Mouse (Mus musculus): Measurements from ENCODE around the gene Cfap97. TPM values are rescaled to one million over a fixed set of nuclear protein-coding genes. Genes with fewer than 3 reads are reported as not detected.

Cfap97 gene
- polyA plus RNA-seq, 1 experiment = 91.9 TPM

GRCm38 (mm10) chr8:46197673-46198072 lies 46.1 kb downstream of the Cfap97 start:
- no peaks in the 10 kb centered on the region for H3K4me1 ChIP-seq (ENCODE audit: control insufficient read depth, insufficient read depth, low read length)
- H3K36me3 ChIP-seq (ENCODE audit: control insufficient read depth, insufficient read depth, low read length) = no peaks in the 10 kb centered on the region; the same call in 1 of the 2 replicates
- no peak overlapping the region for H3K4me3 ChIP-seq (ENCODE audit: control insufficient read depth, low read depth, low read length)
- H3K27me3 ChIP-seq (ENCODE audit: control insufficient read depth, insufficient read depth, low read length) = no peaks in the 10 kb centered on the region
- TF ChIP-seq CTCF (IDR thresholded peaks at IDR 0.05; ENCODE audit: control insufficient read depth, insufficient read depth, insufficient replicate concordance, low read depth, low read length) (no peak), POLR2A (IDR thresholded peaks at IDR 0.05; ENCODE audit: control insufficient read depth, low read depth, low read length) (no peak)
- H3K27ac ChIP-seq (ENCODE audit: control insufficient read depth, insufficient read depth, low read depth, low read length) = no peak overlapping the region

DNA sequence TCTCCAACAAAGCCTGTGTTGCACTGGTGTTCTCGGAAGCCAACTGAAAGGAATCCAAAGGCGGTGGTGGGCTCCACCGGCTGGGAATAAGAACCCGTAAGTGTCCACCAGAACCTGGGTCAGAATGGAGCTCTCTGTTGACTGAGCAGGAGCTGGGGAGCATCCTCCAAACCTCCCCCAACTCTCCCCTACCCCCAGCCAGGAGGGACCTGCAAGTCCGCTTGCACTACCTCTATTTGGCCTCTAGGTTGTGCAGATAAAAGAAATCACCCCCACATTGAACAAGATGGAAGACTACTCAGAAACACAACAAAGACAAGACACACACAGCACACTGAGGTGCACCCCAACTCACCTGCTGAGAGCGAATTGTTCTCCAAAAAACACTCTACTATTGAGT lies 50.8 kb downstream of the Cfap97 start:
- Histone ChIP-seq H3K4me3 (ENCODE audit: control insufficient read depth, low read depth, low read length) (no peak overlapping the region), H3K27me3 (ENCODE audit: control insufficient read depth, insufficient read depth, low read length) (no peaks in the 10 kb centered on the region), H3K36me3 (ENCODE audit: control insufficient read depth, insufficient read depth, low read length) (no peaks in the 10 kb centered on the region), H3K4me1 (ENCODE audit: control insufficient read depth, insufficient read depth, low read length) (no peaks in the 10 kb centered on the region), H3K27ac (ENCODE audit: control insufficient read depth, insufficient read depth, low read depth, low read length) (no peak overlapping the region)
- TF ChIP-seq CTCF (IDR thresholded peaks at IDR 0.05; ENCODE audit: control insufficient read depth, insufficient read depth, insufficient replicate concordance, low read depth, low read length) (0 out of 2 replicates have a peak, but pooled peaks have one; percentile 6), POLR2A (IDR thresholded peaks at IDR 0.05; ENCODE audit: control insufficient read depth, low read depth, low read length) (no peak)

DNA sequence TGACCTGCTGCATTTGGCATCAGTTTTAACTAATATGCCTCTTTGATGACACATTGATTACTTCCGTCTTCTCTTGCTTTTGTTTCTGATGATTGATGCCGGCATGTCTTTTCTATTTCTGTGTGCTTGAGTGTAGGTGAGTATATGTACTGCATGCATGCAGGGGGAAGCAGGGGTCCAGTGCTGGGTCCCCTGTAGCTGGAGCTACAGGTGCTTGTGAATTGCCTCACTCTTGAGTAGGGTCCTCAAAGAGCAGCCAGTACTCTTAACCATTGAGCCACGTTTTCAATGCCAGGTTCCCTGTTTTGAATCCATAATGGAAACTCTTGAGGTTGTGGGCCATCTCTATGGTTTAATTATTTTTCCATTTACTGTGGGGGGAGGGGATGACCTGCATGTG lies 52.7 kb downstream of the Cfap97 start:
- H3K36me3 ChIP-seq (ENCODE audit: control insufficient read depth, insufficient read depth, low read length) = no peaks in the 10 kb centered on the region

DNA sequence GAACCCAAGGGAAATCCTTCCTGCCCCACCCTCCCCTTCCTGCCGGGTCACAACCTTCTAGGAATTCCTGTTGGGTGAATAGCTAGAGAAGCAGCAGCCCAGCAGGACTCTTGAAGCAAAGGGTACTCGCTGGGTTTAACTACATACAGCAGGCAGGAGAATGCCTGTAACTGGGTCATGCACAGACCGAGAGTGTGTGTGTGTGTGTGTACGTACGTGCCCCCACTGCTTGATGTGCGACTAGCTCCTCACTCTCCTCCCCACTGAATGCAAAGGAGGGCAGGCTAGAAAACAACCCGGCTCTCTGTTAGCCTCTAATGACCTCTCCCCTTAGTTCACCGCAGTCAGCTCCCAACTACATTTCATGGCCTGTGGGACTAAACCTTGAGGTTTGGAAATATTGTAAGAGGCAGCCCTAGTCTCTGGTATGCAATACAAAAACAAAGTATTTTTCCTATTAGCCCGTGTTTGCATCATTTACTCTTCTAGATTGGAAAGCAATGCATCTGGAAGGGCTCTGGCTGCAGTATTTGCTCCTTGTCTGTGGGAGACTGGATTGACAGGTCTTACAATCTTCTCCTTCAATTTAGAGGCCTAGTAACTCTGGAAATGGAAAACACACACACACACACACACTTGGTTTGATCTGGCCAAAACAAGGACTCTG lies 53.5 kb downstream of the Cfap97 start:
- Histone ChIP-seq H3K4me3 (ENCODE audit: control insufficient read depth, low read depth, low read length) (no peak overlapping the region), H3K4me1 (ENCODE audit: control insufficient read depth, insufficient read depth, low read length) (peaks cover under 1% of the 10 kb centered on the region; the same call in 1 of the 2 replicates), H3K36me3 (ENCODE audit: control insufficient read depth, insufficient read depth, low read length) (no peaks in the 10 kb centered on the region), H3K27ac (ENCODE audit: control insufficient read depth, insufficient read depth, low read depth, low read length) (no peak overlapping the region), H3K27me3 (ENCODE audit: control insufficient read depth, insufficient read depth, low read length) (no peaks in the 10 kb centered on the region)
- TF ChIP-seq POLR2A (IDR thresholded peaks at IDR 0.05; ENCODE audit: control insufficient read depth, low read depth, low read length) (no peak), CTCF (IDR thresholded peaks at IDR 0.05; ENCODE audit: control insufficient read depth, insufficient read depth, insufficient replicate concordance, low read depth, low read length) (no peak)

More for the DNA sequence above, 52.7 kb downstream of the Cfap97 start:
- Histone ChIP-seq H3K27ac (ENCODE audit: control insufficient read depth, insufficient read depth, low read depth, low read length) (no peak overlapping the region), H3K27me3 (ENCODE audit: control insufficient read depth, insufficient read depth, low read length) (no peaks in the 10 kb centered on the region), H3K4me3 (ENCODE audit: control insufficient read depth, low read depth, low read length) (no peak overlapping the region), H3K4me1 (ENCODE audit: control insufficient read depth, insufficient read depth, low read length) (no peaks in the 10 kb centered on the region)
- TF ChIP-seq CTCF (IDR thresholded peaks at IDR 0.05; ENCODE audit: control insufficient read depth, insufficient read depth, insufficient replicate concordance, low read depth, low read length) (no peak), POLR2A (IDR thresholded peaks at IDR 0.05; ENCODE audit: control insufficient read depth, low read depth, low read length) (no peak)

DNA sequence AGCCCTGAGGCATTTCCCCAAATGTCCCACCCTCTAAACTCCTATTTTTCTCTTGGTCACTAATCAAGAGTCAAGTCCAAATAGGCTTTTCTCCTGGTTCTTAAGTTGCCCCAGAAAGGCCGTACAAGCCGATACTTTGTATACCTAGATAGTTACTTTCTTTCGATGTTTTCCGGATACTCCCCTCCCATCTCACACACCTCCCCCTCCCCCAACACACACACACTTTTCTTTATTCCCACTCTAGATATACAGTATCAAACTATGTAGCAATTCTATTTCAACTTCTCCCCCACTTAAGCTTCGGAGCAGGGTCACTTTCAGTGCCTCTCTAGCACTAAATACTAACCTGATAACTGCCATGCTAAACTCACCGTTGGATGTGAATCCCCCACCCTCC lies 54.5 kb downstream of the Cfap97 start:
- no peak overlapping the region for H3K27ac ChIP-seq (ENCODE audit: control insufficient read depth, insufficient read depth, low read depth, low read length)
- peaks cover 9% of the 10 kb centered on the region for H3K4me1 ChIP-seq (ENCODE audit: control insufficient read depth, insufficient read depth, low read length)
- no peak overlapping the region for H3K4me3 ChIP-seq (ENCODE audit: control insufficient read depth, low read depth, low read length)
- TF ChIP-seq CTCF (IDR thresholded peaks at IDR 0.05; ENCODE audit: control insufficient read depth, insufficient read depth, insufficient replicate concordance, low read depth, low read length) (no peak), POLR2A (IDR thresholded peaks at IDR 0.05; ENCODE audit: control insufficient read depth, low read depth, low read length) (no peak)
- no peaks in the 10 kb centered on the region for H3K36me3 ChIP-seq (ENCODE audit: control insufficient read depth, insufficient read depth, low read length)
- no peaks in the 10 kb centered on the region for H3K27me3 ChIP-seq (ENCODE audit: control insufficient read depth, insufficient read depth, low read length)

DNA sequence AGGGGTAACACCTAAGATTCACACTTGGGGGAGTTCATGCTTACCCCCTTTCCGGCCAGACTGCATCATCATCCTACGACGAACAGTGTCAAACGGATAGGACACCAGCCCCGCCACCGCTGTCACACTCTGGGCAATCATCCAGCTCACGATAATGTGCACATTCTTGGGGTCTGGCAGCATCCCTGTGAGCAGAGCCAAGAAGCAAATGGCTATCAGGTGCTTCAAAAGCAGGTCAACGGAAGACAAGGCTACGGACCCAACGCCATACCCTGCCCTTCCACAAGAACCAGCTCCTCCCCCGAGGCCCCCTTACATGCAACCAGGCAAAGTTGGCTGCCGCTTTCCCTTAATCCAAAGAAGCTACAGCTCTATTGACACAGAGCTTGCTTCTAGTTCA lies 56.8 kb downstream of the Cfap97 start:
- H3K4me1 ChIP-seq (ENCODE audit: control insufficient read depth, insufficient read depth, low read length) = peaks cover 13% of the 10 kb centered on the region
- TF ChIP-seq POLR2A (IDR thresholded peaks at IDR 0.05; ENCODE audit: control insufficient read depth, low read depth, low read length) = no peak
- no peak for TF ChIP-seq CTCF (IDR thresholded peaks at IDR 0.05; ENCODE audit: control insufficient read depth, insufficient read depth, insufficient replicate concordance, low read depth, low read length)
- no peaks in the 10 kb centered on the region for H3K36me3 ChIP-seq (ENCODE audit: control insufficient read depth, insufficient read depth, low read length)
- no peak overlapping the region for H3K4me3 ChIP-seq (ENCODE audit: control insufficient read depth, low read depth, low read length)
- no peaks in the 10 kb centered on the region; the same call in 1 of the 2 replicates for H3K27me3 ChIP-seq (ENCODE audit: control insufficient read depth, insufficient read depth, low read length)
- no peak overlapping the region for H3K27ac ChIP-seq (ENCODE audit: control insufficient read depth, insufficient read depth, low read depth, low read length)

DNA sequence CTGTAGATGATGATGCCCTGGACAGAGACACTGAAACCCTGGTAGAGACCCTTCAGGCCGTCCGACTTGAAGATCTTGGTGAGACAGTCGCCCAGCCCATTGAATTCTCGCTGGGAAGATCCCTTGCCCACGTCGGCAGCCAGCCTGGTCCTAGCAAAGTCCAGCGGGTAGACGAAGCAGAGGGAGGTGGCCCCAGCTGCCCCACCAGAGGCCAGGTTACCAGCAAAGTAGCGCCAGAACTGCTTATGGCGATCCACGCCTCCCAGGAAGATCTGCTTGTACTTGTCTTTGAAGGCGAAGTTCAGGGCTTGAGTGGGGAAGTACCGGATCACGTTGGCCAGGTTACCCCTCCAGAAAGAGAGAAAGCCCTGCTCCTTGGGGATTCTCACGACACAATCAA lies 57.5 kb downstream of the Cfap97 start:
- H3K27ac ChIP-seq (ENCODE audit: control insufficient read depth, insufficient read depth, low read depth, low read length) = no peak overlapping the region
- no peaks in the 10 kb centered on the region for H3K36me3 ChIP-seq (ENCODE audit: control insufficient read depth, insufficient read depth, low read length)
- H3K4me1 ChIP-seq (ENCODE audit: control insufficient read depth, insufficient read depth, low read length) = peaks cover 13% of the 10 kb centered on the region
- no peaks in the 10 kb centered on the region; the same call in 1 of the 2 replicates for H3K27me3 ChIP-seq (ENCODE audit: control insufficient read depth, insufficient read depth, low read length)
- TF ChIP-seq CTCF (IDR thresholded peaks at IDR 0.05; ENCODE audit: control insufficient read depth, insufficient read depth, insufficient replicate concordance, low read depth, low read length) = no peak
- no peak overlapping the region for H3K4me3 ChIP-seq (ENCODE audit: control insufficient read depth, low read depth, low read length)
